Mouse (Mus musculus): Measurements from ENCODE around the gene Mthfd1l.

GRCm38 (mm10) chr10:3997851-3998426, 25.0 kb downstream of the Mthfd1l start:
- TF ChIP-seq CTCF (IDR thresholded peaks at IDR 0.05; ENCODE audit: extremely low read depth, insufficient read depth, low read length) (no peak), POLR2A (IDR thresholded peaks at IDR 0.05; ENCODE audit: extremely low read depth, insufficient read depth, low read length) (no peak)
